Mouse (Mus musculus) thymus, postnatal 0 days (tissue): ENCODE results near the gene Gm10413. TPM values are rescaled to one million over a fixed set of nuclear protein-coding genes. Genes with fewer than 3 reads are reported as not detected.
"Not testable (repeated sequence)": the region's sequence is repeated elsewhere in the genome, so short reads cannot be mapped to it uniquely, and the experiment has no call there.

Experiments used
- DNase-seq: peaks from one replicate; pipeline ENCODE4 v3.0.0-alpha.2; 2015; ENCODE audit warnings: low spot score
- polyA plus RNA-seq: library from polyadenylated mRNA; unstranded; fragments of >200 nt; fragmentation: Nextera tagmentation; extraction: Ambion mirVana; gene quantifications from 2 replicates; pipeline ENCODE4 v1.2.1, GENCODE M21; 2015

Gene Gm10413
- polyA plus RNA-seq: 0.14 TPM in 1 of 2 replicates, not detected in the other

- not testable (repeated sequence) for DNase-seq
Observed at GRCm38 (mm10) chr14:3394793-3395192, at the start of gene Gm10413. Gm10413 (plus strand) TSS chr14:3395093.

GRCm38 (mm10) chr14:3412314-3412713 lies 17.4 kb downstream of the Gm10413 start, which contains the start of gene Gm10409:
Gm10409 (plus strand) TSS chr14:3412614.
- not testable (repeated sequence) for DNase-seq

GRCm38 (mm10) chr14:3427803-3428202 lies 32.9 kb downstream of the Gm10413 start, which contains the start of gene Gm3005:
Gm3005 (plus strand) TSS chr14:3428103.
- not testable (repeated sequence) for DNase-seq

GRCm38 (mm10) chr14:3449079-3449478 lies 54.2 kb downstream of the Gm10413 start, which contains the start of gene Gm10408:
Gm10408 (plus strand) TSS chr14:3449379.
- DNase-seq: not testable (repeated sequence)

Other genes with a start within 250 kb of the Gm10413 start
- gene Gm5795, start 206.8 kb upstream of the Gm10413 start, polyA plus RNA-seq: not detected in 2 replicates
- 0.54 and 1.2 TPM in 2 replicates for gene D830030K20Rik, start 186.6 kb upstream of the Gm10413 start, polyA plus RNA-seq
- not detected in 2 replicates for gene Gm2956, start 62.5 kb upstream of the Gm10413 start, polyA plus RNA-seq
- 0.21 and 0.22 TPM in 2 replicates for gene Gm10409, start 17.5 kb downstream of the Gm10413 start, polyA plus RNA-seq
- not detected in 2 replicates for gene Gm3005, start 33.0 kb downstream of the Gm10413 start, polyA plus RNA-seq
- gene Gm10408, start 54.3 kb downstream of the Gm10413 start, polyA plus RNA-seq: not detected in 2 replicates
- 0.14 TPM in 1 of 2 replicates, not detected in the other for gene Gm3012, start 239.4 kb downstream of the Gm10413 start, polyA plus RNA-seq